Mouse (Mus musculus) megakaryocyte, embryonic 14.5 days (primary cell): Measurements from ENCODE around the gene Slc9a2.

Source experiments
- FLI1 ChIP-seq: IDR thresholded peaks from 2 replicates; pipeline ENCODE4 v1.6.1; 2012; ENCODE audit warnings: low read length, inconsistent platforms, mixed read lengths
- GATA1 ChIP-seq: IDR thresholded peaks from 3 replicates; pipeline ENCODE4 v1.6.1; 2012; ENCODE audit warnings: mixed read lengths, low read length, inconsistent platforms, borderline replicate concordance

GRCm38 (mm10) chr1:40714950-40715349, 34.6 kb downstream of the Slc9a2 start:
- no peak for TF ChIP-seq FLI1
- no peak for TF ChIP-seq GATA1
